Mouse (Mus musculus): ENCODE measurements around the gene Mast4.

- TF ChIP-seq CTCF (IDR thresholded peaks at IDR 0.05; ENCODE audit: borderline replicate concordance, insufficient read depth, low read length) (no peak), POLR2A (IDR thresholded peaks at IDR 0.05; ENCODE audit: low read depth, low read length) (no peak)
Measured at GRCm38 (mm10) chr13:102873412-102874016, 460.8 kb downstream of the Mast4 start.
